In genomic region chr1:86359798-86360179, GRCm38 (mm10) we compare ENCODE assay signal across 8 mouse cellular contexts. TPM values are rescaled to one million over a fixed set of nuclear protein-coding genes. Genes with fewer than 3 reads are reported as not detected.
A peak's percentile ranks its signal among the peaks of the same experiment; 100 is the strongest.
DNase-seq lines count a peak whose midpoint lies in the region; ATAC-seq and TF ChIP-seq lines count a peak whose summit lies in the region.

No protein-coding gene starts in this region.

- H3K27ac ChIP-seq in heart, adult 2 months = peak overlapping the region; percentile 79
- H3K27ac ChIP-seq in forebrain, embryonic 13.5 days = peak overlapping the region; percentile 60
- H3K27ac ChIP-seq in liver, embryonic 12.5 days = peak overlapping the region; percentile 83
- peak overlapping the region; percentile 88 for H3K27ac ChIP-seq in stomach, embryonic 16.5 days (ENCODE audit: low read length)

- DNase-seq in heart, adult 2 months = no peak
- no peak for DNase-seq in heart, postnatal 14 days
- DNase-seq in gastrocnemius, postnatal 14 days = no peak
- DNase-seq in T-cell, adult 2 months (ENCODE audit: low spot score) = no peak

- no peak for TF ChIP-seq CTCF in heart, adult 2 months (IDR thresholded peaks at IDR 0.05)
- no peak for TF ChIP-seq CTCF in E14TG2a.4 (conservative IDR thresholded peaks at IDR 0.05; ENCODE audit: low read length)

- H3K4me2 ChIP-seq in forebrain, embryonic 13.5 days = peak overlapping the region; percentile 90
- H3K4me2 ChIP-seq in liver, embryonic 12.5 days = peak overlapping the region; percentile 91
- H3K4me2 ChIP-seq in stomach, embryonic 16.5 days (ENCODE audit: low read depth, low read length) = peak overlapping the region; percentile 75

- no peaks in the 10 kb centered on the region for H3K27me3 ChIP-seq in heart, adult 2 months (ENCODE audit: control insufficient read depth, insufficient read depth, low read length)
- H3K27me3 ChIP-seq in E14TG2a.4 (ENCODE audit: insufficient read depth, low read length) = no peaks in the 10 kb centered on the region
- no peaks in the 10 kb centered on the region for H3K27me3 ChIP-seq in forebrain, embryonic 13.5 days
- no peaks in the 10 kb centered on the region for H3K27me3 ChIP-seq in liver, embryonic 12.5 days (replicated peaks)
- H3K27me3 ChIP-seq in stomach, embryonic 16.5 days (ENCODE audit: control insufficient read depth, insufficient read depth, low read length) = no peaks in the 10 kb centered on the region

- TF ChIP-seq EP300 in heart, adult 2 months (IDR thresholded peaks at IDR 0.05; ENCODE audit: insufficient read depth, low read depth, low read length) = no peak

- H3K4me1 ChIP-seq in heart, adult 2 months (ENCODE audit: control insufficient read depth, insufficient read depth, low read length) = peaks cover 4% of the 10 kb centered on the region
- peaks cover 54% of the 10 kb centered on the region for H3K4me1 ChIP-seq in E14TG2a.4 (replicated peaks; ENCODE audit: low read depth, low read length)
- H3K4me1 ChIP-seq in forebrain, embryonic 13.5 days = peaks cover 22% of the 10 kb centered on the region
- H3K4me1 ChIP-seq in liver, embryonic 12.5 days = peaks cover 63% of the 10 kb centered on the region
- H3K4me1 ChIP-seq in stomach, embryonic 16.5 days (ENCODE audit: control insufficient read depth, insufficient read depth, low read length) = peaks cover 19% of the 10 kb centered on the region

- peak overlapping the region; percentile 74 for H3K9ac ChIP-seq in heart, adult 2 months (ENCODE audit: low read depth, low read length)
- H3K9ac ChIP-seq in forebrain, embryonic 13.5 days = peak overlapping the region; percentile 94
- H3K9ac ChIP-seq in liver, embryonic 12.5 days = peak overlapping the region; percentile 92
- peak overlapping the region; percentile 94 for H3K9ac ChIP-seq in stomach, embryonic 16.5 days (ENCODE audit: low read length)

- intact Hi-C loops in heart, adult 2 months (cut with DNase I) = loop anchor here (5.0 kb wide), 2 partner anchors 148 to 297 kb away; partner anchors contain the start of gene Psmd1
- intact Hi-C loops in heart, postnatal 14 days (cut with DNase I) = no loop called here
- intact Hi-C loops in gastrocnemius, postnatal 14 days (cut with DNase I; ENCODE audit: low total_unique reads) = no loop called here

- H3K79me2 ChIP-seq in heart, adult 2 months (replicated peaks; ENCODE audit: control insufficient read depth, insufficient read depth, low read length) = no peaks in the 10 kb centered on the region

- peak overlapping the region; percentile 76 for H3K4me3 ChIP-seq in heart, adult 2 months
- H3K4me3 ChIP-seq in E14TG2a.4 (replicated peaks; ENCODE audit: low read length) = peak overlapping the region; percentile 98
- H3K4me3 ChIP-seq in forebrain, embryonic 13.5 days = peak overlapping the region; percentile 91
- peak overlapping the region; percentile 97 for H3K4me3 ChIP-seq in liver, embryonic 12.5 days
- H3K4me3 ChIP-seq in stomach, embryonic 16.5 days (replicated peaks; ENCODE audit: low read length) = peak overlapping the region; percentile 81

- no peak for ATAC-seq in forebrain, embryonic 13.5 days
- ATAC-seq in liver, embryonic 12.5 days = peak; percentile 15
- peak; percentile 1; the same call in 1 of the 2 replicates for ATAC-seq in stomach, embryonic 16.5 days (ENCODE audit: insufficient read depth, low FRiP score)

- under 1% methylated on average over 26 of the region's 26 CpGs for WGBS in heart, adult 2 months
- WGBS in forebrain, embryonic 13.5 days = under 1% methylated on average over 26 of the region's 26 CpGs
- 0% methylated on average over 26 of the region's 26 CpGs for WGBS in liver, embryonic 12.5 days (ENCODE audit: insufficient replicate concordance)
- under 1% methylated on average over 26 of the region's 26 CpGs for WGBS in stomach, embryonic 16.5 days

- H3K9me3 ChIP-seq in E14TG2a.4 (ENCODE audit: low read length) = no peaks in the 10 kb centered on the region
- no peaks in the 10 kb centered on the region for H3K9me3 ChIP-seq in forebrain, embryonic 13.5 days (replicated peaks)
- no peaks in the 10 kb centered on the region for H3K9me3 ChIP-seq in liver, embryonic 12.5 days (replicated peaks)
- H3K9me3 ChIP-seq in stomach, embryonic 16.5 days (replicated peaks; ENCODE audit: control insufficient read depth, low read length) = no peaks in the 10 kb centered on the region

- TF ChIP-seq POLR2A in heart, adult 2 months (IDR thresholded peaks at IDR 0.05; ENCODE audit: insufficient read depth, low read depth, low read length) = no peak

- peaks cover 18% of the 10 kb centered on the region for H3K36me3 ChIP-seq in heart, adult 2 months (ENCODE audit: control insufficient read depth, insufficient read depth, low read length)
- H3K36me3 ChIP-seq in E14TG2a.4 (ENCODE audit: insufficient read depth, low read length) = peaks cover 61% of the 10 kb centered on the region
- H3K36me3 ChIP-seq in forebrain, embryonic 13.5 days (ENCODE audit: poor library complexity, severe bottlenecking) = peaks cover 29% of the 10 kb centered on the region
- H3K36me3 ChIP-seq in liver, embryonic 12.5 days = peaks cover 34% of the 10 kb centered on the region
- H3K36me3 ChIP-seq in stomach, embryonic 16.5 days (ENCODE audit: control insufficient read depth, insufficient read depth, low read length) = peaks cover 22% of the 10 kb centered on the region; the same call in 1 of the 2 replicates

RNA-seq across cellular contexts. Expression of gene Ncl, which starts 0.6 kb away (rescaled TPM):
- 100 to 1,000 TPM in 1 of 2 experiments, 10 to 100 TPM in 1; 95.9 to 120 TPM for total RNA-seq in heart, adult 2 months (2021)
- 7.2 and 10.3 TPM in 2 replicates for polyA plus RNA-seq in heart, adult 2 months (2012; rRNA removed)
- 100 to 1,000 TPM; 122 to 125 TPM for total RNA-seq in heart, postnatal 14 days (2021)
- 285 and 294 TPM in 2 replicates for polyA plus RNA-seq in forebrain, embryonic 13.5 days (2015; fragmentation: Nextera tagmentation; extraction: Ambion mirVana)
- polyA plus RNA-seq in liver, embryonic 12.5 days (2016; fragmentation: Nextera tagmentation; extraction: Ambion mirVana) = 648 and 660 TPM in 2 replicates
- 346 and 382 TPM in 2 replicates for polyA plus RNA-seq in stomach, embryonic 16.5 days (2015; fragmentation: Nextera tagmentation; extraction: Ambion mirVana)
- total RNA-seq in gastrocnemius, postnatal 14 days (2021) = 100 to 1,000 TPM; 107 to 120 TPM

RNA-seq across cellular contexts. Expression of gene B3gnt7, which starts 57.2 kb away (rescaled TPM):
- under 1 TPM; 0.41 to 0.57 TPM for total RNA-seq in heart, adult 2 months (2021)
- 0.62 and 0.82 TPM in 2 replicates for polyA plus RNA-seq in heart, adult 2 months (2012; rRNA removed)
- under 1 TPM; 0.54 to 0.57 TPM for total RNA-seq in heart, postnatal 14 days (2021)
- 1.5 and 2.1 TPM in 2 replicates for polyA plus RNA-seq in forebrain, embryonic 13.5 days (2015; fragmentation: Nextera tagmentation; extraction: Ambion mirVana)
- polyA plus RNA-seq in liver, embryonic 12.5 days (2016; fragmentation: Nextera tagmentation; extraction: Ambion mirVana) = 4.7 and 4.8 TPM in 2 replicates
- polyA plus RNA-seq in stomach, embryonic 16.5 days (2015; fragmentation: Nextera tagmentation; extraction: Ambion mirVana) = 4.6 and 4.8 TPM in 2 replicates
- total RNA-seq in gastrocnemius, postnatal 14 days (2021) = under 1 TPM in 1 of 2 experiments, not detected in 1; 0.12 TPM

Comparison
In these comparisons a context has a peak if more than half of its experiments do, and no peak if none do; other contexts are left out.
1. RNA of gene Ncl, which starts 0.6 kb away (polyA plus RNA-seq): 648 to 660 TPM in liver, embryonic 12.5 days, 346 to 382 TPM in stomach, embryonic 16.5 days and 285 to 294 TPM in forebrain, embryonic 13.5 days; 7.2 to 10.3 TPM in heart, adult 2 months; every median in the first group is over 10 times any median in the second.
2. Peak in every context shown above with its lines, with median percentiles within 50 percentile points of each other: H3K27ac ChIP-seq, H3K4me3 ChIP-seq, H3K9ac ChIP-seq and H3K4me2 ChIP-seq.